Mouse (Mus musculus) retina, embryonic 14.5 days (tissue): ENCODE measurements around the gene Noxo1.
"Not testable (repeated sequence)": the region's sequence is repeated elsewhere in the genome, so short reads cannot be mapped to it uniquely, and the experiment has no call there.

Source experiments
- DNase-seq: peaks from one replicate; pipeline ENCODE4 v3.0.0-alpha.2; 2015; ENCODE audit warnings: low spot score

Gene Noxo1

DNA sequence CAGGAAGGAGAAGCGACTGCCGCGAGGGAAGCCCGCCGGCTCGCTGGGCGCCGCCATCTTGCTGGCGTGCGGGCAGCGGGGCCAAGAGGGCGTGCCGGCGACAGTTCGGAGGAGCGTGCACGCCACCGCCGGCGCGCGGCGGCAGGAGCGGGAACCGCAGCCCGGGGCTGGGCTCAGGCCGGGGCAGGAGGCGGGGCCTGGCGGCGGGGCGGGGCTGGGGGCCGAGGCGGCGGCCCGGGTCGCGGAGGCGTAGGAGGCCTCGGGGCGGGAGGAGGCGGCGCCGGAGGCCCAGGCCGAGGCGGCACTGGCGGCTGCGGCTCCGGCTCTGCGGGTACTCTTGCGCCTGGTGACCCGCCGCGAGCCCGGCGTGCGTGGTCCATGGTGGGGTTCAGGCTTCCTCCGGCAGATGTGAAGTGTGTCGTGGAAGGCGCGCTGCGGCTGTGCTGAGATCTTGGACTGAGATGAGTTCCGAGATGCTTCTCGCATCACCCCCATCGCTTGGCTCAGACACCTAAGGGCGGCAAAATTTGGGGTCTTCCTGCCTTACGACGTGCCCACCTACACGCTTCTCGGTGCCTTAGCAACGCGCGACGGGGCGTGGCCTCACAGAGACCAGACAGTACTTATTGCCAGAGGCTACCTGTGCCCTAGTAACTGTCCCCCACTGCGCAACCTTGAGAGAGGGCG, at the start of gene Noxo1, which contains the start of gene Gfer:
Gene Noxo1, plus strand, starts transcription at position 224 of the 687 bp plus-strand sequence.
Gene Gfer, minus strand, starts transcription at position 146 of the 687 bp plus-strand sequence.
- DNase-seq, result peak; percentile 87

DNA sequence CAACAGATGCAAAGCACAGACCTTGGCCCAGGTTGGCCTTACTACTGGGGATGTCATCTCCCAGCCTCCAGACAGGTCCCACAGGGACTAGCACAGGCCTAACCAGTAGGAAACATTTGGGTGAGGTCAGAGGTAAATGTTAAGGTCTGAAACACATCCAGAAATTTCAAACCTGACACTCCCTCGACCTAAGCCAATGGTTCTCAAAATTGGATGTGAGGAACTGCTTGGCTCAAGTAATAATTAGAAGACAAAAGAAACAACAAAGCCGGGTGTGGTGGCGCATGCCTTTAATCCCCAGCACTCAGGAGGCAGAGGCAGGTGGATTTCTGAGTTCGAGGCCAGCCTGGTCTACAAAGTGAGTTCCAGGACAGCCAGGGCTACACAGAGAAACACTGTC, 49.7 kb upstream of the Noxo1 start:
- no peak for DNase-seq

DNA sequence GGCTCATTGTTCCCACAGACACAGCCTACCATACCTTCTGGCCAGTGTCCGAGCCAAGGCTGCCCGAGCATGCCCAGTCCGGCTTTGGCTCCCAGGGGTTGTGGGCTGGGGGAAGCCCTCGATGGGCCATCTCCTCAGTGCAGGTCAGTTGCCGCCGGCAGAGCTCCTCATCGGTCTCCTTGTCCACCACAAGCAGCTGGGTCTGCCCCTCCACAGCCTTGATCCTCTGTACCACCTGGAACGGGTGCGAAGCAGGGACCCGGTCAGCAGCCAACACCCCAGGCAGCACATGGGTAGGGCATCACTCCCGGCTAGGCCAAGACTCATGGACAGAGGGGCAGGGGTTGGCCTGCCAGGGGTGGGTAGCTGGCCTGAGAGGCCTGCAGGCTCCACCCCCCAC, 48.5 kb upstream of the Noxo1 start:
- no peak for DNase-seq

DNA sequence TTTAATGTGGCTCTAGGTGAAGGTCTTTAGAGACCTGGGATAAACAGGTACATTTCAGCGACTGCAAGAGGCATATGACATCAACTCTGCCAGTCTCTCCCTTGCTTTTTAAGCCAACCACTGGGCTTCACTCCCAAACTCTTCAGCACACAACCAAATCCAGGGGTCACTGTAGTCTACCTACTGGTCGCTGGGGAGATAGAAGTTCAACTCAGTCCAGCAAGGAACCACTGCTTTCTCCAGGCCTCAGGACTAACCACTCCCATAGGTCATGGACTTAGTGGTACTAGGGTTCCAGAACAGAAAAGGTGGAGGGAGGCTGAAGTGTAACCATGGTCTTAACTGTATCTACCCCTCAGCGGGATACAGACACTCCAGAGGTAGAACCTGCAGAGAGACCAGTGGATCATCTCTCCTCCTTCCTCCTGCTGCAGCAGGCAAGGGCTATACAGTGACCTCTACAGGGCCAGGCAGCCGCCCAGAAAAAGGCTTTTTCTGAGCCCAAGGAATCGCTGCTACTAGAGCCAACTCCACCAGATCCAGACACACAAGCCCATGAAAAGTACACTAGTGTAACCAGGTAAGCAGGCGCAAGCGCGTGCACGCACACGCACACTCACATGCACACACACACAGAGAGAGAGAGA, 47.2 kb upstream of the Noxo1 start:
- DNase-seq, result no peak

DNA sequence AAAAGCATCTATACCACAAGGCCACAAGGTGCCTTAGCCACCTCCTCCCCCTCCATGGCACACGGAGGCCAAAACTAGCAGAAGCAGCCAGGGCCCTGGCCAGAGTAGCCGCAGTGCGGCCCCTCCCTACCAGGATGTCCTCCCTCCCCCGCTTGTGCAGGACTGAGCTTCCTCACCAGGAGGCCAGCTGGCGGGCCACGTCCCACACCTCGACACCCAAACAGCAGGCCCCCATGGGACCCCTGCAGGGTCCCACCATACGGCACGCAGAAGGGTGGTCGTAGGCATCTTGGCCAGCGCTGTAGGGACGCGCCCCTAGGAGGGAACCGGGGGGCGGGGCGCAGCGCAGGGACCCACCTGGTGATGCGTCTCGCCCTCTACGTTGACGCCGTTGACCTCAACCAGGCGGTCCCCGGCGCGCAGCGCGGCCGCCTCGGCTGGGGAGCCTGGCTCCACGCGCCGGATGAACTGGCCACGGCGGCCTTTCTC, 46.4 kb upstream of the Noxo1 start:
- DNase-seq, result peak; percentile 46

DNA sequence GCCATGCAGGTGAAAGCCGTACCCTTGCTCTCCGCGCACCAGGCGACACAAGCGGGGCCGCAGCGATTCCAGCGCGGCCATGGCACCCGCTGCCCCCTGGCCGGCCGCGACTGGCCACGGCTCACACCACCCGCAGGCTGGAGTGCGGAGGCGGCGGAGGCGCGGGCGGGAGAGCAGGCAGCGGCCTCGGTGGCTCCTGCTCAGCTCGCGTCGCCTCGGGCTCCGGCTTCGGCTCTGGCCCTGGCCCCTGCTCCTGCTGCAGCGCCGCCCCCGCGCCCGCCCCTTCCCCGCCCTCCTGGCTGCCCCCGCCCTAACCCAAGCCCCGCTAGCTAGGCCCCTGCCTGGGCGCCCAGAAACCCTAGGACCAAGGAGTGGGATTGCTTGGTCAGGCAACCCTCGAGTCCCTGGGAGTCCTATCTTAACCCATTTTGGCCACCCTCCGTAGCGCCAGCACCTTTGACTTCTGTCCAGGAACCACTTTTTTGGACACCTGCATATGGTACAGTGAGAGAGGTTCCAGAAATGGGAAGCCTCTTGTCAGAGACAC, 45.9 kb upstream of the Noxo1 start, which contains the start of gene Slc9a3r2:
Gene Slc9a3r2, minus strand, starts transcription at position 258 of the 547 bp plus-strand sequence.
- peak; percentile 67 for DNase-seq

DNA sequence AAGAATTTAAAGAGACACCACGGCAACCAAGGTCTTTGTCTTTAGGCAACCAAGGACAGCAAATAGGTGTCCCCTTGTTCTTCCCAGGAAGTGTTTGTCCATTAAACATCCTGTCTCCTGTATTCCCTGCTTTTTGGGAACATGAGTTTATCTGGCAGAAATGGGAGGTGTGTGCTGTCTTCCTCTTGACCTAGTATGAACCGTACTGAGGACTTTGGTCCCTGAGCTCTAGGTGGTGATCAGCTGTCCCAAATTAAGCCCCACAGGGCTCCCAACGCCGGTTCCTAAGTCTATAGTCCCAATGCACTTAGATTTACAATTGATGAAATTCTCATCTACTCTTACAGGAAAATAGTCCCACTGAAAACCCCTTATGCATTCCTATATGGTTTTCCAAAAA, 45.3 kb upstream of the Noxo1 start:
- no peak for DNase-seq

DNA sequence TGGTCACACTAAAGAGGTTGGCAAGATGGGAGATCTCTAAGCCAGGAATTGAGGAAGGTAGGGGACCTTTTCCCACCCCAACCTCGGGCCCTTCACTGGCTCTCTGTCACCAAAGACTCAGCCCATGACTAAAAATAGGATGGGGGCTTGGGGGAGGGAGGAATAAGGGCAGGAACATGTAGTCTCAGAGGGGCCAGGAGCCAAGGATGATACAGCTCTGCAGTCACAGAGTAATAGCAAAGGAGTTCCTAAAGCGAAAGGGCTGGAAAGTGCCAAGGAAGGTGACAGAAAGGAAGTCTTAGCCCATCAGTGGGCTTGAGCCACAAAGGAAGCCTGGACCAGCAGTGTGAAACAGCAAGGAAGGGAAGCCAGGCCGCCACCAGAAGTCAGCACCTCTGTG, 44.2 kb upstream of the Noxo1 start:
- no peak for DNase-seq

DNA sequence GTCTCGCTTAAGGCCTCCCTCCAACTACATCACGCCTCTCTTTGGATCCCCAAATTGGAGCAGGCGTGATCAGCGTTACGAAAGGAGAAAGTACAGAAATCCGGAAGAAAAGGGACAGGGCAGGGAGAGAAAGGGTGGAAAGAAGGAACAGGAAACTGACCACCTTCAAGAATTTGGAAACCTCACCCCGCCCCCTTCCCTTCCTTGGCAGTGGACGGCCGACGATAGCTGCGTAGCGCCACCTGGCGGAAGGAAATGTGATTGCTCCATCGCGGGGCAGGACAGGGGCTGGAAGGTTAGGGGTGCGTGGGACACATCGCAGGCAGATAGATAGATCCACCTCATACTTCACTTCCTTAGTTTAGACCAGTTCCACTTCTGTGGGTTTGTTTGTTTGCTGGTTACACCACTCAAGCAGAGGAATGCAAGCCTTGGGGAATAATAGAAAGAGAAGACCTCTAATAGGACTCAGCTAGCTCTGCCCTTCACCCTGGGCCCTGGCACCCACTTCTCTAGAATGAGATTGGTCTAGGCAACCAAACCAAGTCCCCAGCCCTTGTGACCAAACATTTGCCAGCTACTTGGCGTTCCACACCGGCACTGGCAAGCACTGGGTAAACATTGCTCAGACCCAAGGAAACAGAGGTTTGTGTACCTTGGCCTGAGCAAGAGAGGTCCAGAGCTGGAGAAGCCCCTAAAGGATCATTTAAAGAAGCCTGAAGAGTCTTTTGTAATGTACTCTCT, 41.9 kb upstream of the Noxo1 start:
- DNase-seq, result no peak

DNA sequence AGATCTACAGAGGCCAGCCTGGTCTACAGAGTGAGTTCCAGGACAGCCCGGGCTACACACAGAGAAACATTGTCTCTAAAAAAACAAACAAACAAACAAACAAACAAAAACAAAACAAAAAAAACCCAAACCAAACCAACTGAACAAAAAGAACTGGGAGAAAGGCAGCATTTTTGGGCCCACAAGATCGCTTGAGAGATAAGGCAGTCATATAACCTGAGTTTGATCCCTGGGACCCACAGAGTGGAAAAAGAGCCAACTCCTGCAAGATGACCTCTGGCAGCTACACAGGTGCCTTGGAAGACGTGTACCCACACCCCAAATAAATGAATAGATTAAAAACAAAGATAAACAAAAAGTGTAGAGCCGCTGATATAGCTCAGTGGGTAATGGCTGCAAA, 41.1 kb upstream of the Noxo1 start:
- DNase-seq, result no peak

DNA sequence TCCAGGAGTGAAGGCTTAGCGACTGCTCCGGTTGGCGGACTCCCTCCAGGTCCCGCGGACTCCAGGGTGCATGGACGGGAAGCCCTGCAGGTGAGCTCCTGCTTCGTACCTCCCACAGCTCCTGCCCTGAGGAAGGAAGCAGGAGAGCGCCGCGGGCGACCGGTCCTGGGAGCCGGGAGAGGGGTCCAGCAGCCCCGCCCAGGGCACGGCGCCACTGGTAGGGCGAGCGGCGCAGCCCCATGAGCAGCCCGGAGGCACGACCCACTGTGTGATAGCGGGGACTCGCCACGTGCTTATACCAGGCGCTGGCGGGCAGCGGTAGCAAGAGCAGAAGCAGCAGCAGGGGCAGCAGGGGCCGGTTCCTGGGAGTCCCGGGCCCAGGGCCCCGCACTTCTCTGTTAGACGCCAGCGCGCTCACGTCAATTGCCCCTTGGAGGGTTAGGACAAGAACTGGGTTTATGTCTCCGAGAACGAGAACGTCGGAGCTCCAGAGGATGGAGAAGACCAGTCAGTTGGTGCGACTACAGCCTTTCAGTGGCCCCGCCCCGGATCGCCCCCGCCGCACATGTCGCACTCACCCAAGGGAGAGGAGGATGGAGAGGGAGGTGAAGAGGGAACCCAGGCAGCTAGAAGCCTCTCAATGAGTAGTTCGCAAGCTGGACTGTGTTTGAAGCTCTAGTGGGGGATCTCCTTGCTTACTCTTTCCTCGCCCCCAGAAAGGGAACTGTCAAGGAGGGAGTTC, 37.8 kb upstream of the Noxo1 start, which contains the start of gene Npw:
Gene Npw, minus strand, starts transcription at position 441 of the 742 bp plus-strand sequence.
- peak; percentile 49 for DNase-seq

DNA sequence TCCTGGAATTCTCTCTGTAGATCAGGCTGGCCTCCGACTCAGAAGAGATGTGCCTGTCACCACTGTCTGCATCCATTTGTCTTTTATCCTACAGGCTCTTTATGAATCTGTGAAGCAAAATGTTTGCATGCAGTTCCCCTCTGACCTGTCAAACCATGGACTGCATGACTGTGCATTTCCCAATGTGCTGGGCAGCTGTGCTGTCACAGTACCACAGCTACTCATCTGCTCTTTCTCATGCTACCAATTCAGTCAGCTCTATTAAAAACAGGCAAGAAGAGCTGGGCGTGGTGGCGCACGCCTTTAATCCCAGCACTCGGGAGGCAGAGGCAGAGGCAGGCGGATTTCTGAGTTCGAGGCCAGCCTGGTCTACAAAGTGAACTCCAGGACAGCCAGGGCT, 29.0 kb upstream of the Noxo1 start:
- not testable (repeated sequence) for DNase-seq

DNA sequence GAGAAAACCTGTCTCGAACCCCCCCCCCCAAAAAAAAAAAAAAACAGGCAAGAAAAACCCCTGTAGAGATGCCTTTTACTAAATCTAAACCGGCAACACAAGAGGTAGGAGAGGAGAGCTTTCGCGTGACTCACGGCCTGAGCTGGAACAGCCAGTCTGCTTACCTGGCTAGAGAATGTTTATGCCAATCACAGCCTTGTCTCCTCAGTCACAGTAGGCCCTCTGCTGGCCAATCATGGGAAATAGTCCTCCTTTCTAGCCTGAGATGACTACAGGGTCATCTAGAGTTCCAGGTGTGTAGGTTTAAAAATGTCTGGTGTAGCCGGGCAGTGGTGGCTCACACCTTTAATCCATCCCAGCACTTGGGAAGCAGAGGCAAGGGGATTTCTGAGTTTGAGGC, 28.6 kb upstream of the Noxo1 start:
- DNase-seq, result peak; percentile 76

DNA sequence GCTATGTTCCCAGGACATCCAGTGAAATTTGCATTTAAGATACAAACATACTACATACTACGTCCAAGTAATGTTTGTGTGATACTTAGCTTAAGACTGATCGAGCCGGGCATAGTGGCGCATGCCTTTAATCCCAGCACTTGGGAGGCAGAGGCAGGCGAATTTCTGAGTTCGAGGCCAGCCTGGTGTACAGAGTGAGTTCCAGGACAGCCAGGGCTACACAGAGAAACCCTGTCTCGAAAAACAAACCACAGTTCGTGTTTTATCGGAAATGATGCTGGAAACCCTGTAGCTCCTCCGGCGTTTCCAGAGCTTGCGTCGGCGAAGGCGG, 26.9 kb upstream of the Noxo1 start:
- DNase-seq, result not testable (repeated sequence)

DNA sequence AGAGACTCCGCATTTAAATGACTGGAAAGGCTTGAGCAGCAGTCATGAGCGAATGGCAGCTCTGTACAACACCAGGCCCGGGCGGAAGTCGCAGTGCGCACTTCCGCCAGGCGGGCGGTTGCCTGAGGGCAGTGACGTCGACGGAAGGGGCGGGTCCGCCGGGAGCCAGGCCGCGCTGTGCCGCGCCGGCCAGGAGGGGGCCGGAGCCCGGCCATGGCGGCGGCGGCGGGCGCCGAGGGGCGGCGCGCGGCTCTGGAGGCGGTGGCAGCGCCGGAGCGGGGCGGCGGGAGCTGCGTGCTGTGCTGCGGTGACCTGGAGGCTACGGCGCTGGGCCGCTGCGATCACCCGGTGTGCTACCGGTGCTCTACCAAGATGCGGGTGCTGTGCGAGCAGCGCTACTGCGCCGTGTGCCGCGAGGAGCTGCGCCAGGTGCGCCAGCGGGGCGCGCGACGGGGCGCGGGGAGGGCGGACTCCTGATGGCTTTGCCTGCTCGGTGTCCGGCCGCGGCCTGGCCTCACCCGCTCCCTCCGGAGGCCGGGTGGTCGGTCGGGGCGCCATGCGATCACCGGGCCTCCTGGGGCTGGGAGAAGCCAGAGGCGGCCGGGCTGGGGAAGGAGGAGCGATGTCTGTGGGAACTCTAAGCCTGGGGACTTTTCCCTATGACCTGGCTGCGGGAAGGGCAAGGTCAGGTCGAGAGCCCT, 26.3 kb upstream of the Noxo1 start, which contains the start of gene Zfp598:
Gene Zfp598, plus strand, starts transcription at position 143 of the 701 bp plus-strand sequence.
- DNase-seq, result peak; percentile 95

DNA sequence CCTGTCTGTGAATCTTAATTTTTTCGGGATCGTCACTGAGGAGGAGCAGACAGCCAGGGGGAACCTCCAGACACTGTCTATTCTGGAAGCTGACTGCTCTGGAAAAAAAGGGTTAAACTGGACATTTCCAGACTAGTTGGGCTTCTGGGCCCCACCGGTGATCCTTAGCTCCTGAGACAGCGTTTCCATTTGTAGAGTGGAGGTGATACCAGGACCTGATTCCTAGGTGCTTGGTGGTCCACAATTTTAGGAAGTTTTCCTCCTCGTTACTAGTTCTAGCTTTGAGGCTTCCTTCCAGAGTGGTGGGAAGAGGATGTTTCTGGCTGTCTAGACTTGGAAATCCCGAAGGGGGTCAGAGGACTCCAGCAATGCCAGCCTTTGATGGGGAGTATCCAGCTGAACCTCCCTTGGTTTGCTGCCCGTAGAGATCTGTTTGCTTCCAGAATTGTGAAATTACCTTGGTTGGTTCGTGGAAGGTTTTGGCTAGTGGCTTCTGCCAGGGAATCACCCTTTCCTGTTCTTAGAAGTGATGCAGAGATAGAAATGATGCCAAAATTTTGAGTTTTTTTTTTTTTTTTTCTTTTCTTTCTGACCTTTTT, 25.7 kb upstream of the Noxo1 start:
- DNase-seq, result peak; percentile 25

DNA sequence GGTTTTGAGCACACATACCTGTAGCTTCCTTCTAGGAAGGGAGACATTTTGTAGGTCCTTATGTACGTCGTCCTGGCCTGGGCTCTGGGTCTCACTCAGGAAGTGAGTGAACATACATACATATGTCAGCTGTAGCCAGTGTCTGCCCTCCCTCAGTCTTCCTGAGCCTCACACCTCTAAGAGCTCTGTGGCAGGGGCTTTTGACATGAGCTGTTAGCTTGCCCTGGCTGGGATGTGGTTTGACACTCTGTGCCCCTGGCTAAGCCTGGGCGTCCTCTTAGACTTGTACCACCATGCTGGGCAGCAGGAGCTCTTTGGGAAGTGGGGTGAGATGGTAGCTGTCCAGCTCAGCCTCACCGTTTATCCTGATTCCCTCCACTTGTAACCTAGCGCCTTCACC, 24.7 kb upstream of the Noxo1 start:
- no peak for DNase-seq

DNA sequence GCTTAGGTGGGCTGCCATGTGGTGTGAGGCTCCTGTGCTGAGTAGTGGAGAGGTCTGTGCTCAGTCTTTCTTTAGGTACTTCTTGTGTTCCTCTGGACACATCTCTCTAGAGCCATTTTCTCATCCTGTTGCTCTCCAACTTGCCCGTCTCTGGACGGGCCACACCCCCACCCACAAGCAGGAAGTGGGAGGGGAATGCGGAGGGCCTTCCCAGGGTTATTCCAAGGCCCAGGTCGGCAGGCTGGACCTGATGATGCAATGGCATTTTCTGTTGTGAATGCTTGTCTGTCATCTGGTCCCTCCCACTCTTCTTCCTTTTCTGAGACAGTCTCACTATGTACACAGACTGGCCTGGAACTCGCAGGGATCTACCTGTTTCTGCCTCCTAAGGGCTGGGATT, 23.9 kb upstream of the Noxo1 start:
- no peak for DNase-seq

DNA sequence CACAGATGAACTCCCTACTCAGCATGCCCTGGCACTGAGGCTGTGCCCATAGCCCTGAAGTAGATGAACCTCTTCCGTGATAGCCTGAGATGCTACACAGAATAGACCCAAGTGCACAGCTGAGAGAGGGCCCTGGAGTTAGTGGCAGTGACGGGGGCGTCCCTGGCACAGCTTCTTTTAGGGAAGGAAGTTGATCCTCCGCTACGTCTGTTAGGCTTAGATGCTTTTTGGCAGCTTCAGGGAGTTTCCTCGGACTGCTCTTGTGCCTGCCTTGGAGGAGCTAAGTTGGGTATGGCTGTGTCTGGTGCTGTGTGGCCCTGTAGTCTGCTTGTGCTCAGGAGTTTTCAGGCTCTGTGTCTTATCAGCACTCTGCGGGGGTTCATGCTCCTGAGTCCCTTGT, 21.8 kb upstream of the Noxo1 start:
- no peak for DNase-seq

DNA sequence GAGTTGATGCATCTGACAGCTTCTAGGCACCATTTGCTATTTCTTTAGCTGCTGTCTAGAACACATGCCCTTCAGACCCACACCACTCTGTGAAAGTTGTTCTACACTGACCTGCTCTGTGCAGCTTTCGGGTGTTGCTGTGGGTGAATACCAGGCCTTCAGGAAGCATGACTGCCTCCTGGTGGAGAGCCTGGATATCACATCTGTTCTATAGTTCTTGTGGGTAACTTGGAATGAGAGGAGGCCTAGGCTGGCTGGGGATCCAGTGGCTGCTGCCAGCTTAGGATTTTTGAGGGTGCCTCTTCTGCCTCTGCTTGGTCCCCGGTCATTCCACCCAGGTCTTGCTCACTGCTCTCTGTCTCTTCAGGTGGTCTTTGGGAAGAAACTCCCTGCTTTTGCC, 19.8 kb upstream of the Noxo1 start:
- peak; percentile 86 for DNase-seq

DNA sequence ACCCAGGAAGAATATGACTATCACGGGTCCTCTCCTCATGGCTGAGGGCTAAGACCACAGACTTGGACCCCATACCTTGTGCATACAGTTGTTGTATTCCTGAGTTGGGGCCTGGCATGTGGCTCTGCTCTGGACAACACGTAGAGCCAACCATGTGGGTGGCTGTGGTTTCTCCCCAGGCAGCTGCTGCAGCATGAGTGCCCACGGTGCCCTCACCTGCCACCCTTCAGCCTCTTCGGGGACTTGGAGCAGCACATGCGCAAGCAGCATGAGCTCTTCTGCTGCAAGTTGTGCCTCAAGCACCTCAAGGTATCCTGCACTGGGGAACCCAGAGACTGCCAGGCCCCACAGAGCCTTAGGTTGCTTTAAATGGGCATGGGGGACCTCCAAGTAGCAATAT, 19.2 kb upstream of the Noxo1 start:
- DNase-seq, result no peak
